Mouse (Mus musculus) embryonic facial prominence, embryonic 15.5 days (tissue): ENCODE data around the gene Hnrnpab. TPM values are rescaled to one million over a fixed set of nuclear protein-coding genes. Genes with fewer than 3 reads are reported as not detected.

Source experiments
- ATAC-seq: fragments of 200-750 bp; cut with Nextera tagmentation; 2 replicates; pipeline ENCODE4 v1.8.0; 2017; ENCODE audit warnings: low read depth, moderate TSS enrichment; ENCODE audit not compliant: insufficient number of reproducible peaks, low FRiP score, low TSS enrichment
- H3K27ac ChIP-seq: fragments of 300-500 bp; sonication (generic); replicated peaks from 2 replicates; pipeline ENCODE4 v1.5.1; 2015; ENCODE audit warnings: mild to moderate bottlenecking, inconsistent platforms
- H3K27me3 ChIP-seq: fragments of 300-500 bp; sonication (generic); 2 replicates; pipeline ENCODE4 v1.6.1; 2015; ENCODE audit warnings: inconsistent platforms
- H3K36me3 ChIP-seq: fragments of 300-500 bp; sonication (generic); 2 replicates; pipeline ENCODE4 v1.6.1; 2015; ENCODE audit warnings: mild to moderate bottlenecking, inconsistent platforms
- H3K4me1 ChIP-seq: fragments of 300-500 bp; sonication (generic); 2 replicates; pipeline ENCODE4 v1.6.1; 2015; ENCODE audit warnings: inconsistent platforms
- H3K4me2 ChIP-seq: fragments of 300-500 bp; sonication (generic); replicated peaks from 2 replicates; pipeline ENCODE4 v1.6.1; 2015; ENCODE audit warnings: mild to moderate bottlenecking, inconsistent platforms
- H3K4me3 ChIP-seq: fragments of 300-500 bp; sonication (generic); replicated peaks from 2 replicates; pipeline ENCODE4 v1.5.1; 2015; ENCODE audit warnings: mild to moderate bottlenecking, inconsistent platforms
- H3K9ac ChIP-seq: fragments of 300-500 bp; sonication (generic); 2 replicates; pipeline ENCODE4 v1.6.1; 2015; ENCODE audit warnings: inconsistent platforms
- H3K9me3 ChIP-seq: fragments of 300-500 bp; sonication (generic); replicated peaks from 2 replicates; pipeline ENCODE4 v1.6.1; 2016; ENCODE audit warnings: inconsistent platforms
- WGBS: fragments of 180-500 bp; shearing (Covaris S2); methylation state at CpG from one replicate; pipeline ENCODE4 v1.1.7; 2015; 5-methylcytosine and 5-hydroxymethylcytosine counted together
- polyA plus RNA-seq: library from polyadenylated mRNA; unstranded; fragments of >200 nt; fragmentation: Nextera tagmentation; extraction: Ambion mirVana; gene quantifications from 2 replicates; pipeline ENCODE4 v1.2.1, GENCODE M21; 2015

Gene Hnrnpab
- polyA plus RNA-seq, 1 experiment from 2014 or later = 381 TPM

GRCm38 (mm10) chr11:51565062-51565461, 41.6 kb downstream of the Hnrnpab start:
- H3K36me3 ChIP-seq = no peaks in the 10 kb centered on the region
- no peak overlapping the region for H3K9ac ChIP-seq
- no peaks in the 10 kb centered on the region for H3K27me3 ChIP-seq
- H3K4me3 ChIP-seq = no peak overlapping the region
- H3K9me3 ChIP-seq = no peaks in the 10 kb centered on the region
- 40% methylated on average over 3 of the region's 3 CpGs for WGBS
- H3K4me1 ChIP-seq = no peaks in the 10 kb centered on the region
- ATAC-seq = no peak
- H3K27ac ChIP-seq = no peak overlapping the region
- no peak overlapping the region for H3K4me2 ChIP-seq

- Histone ChIP-seq H3K9me3 (no peaks in the 10 kb centered on the region), H3K4me3 (no peak overlapping the region), H3K4me2 (no peak overlapping the region), H3K27me3 (no peaks in the 10 kb centered on the region), H3K4me1 (no peaks in the 10 kb centered on the region), H3K36me3 (no peaks in the 10 kb centered on the region), H3K27ac (no peak overlapping the region), H3K9ac (no peak overlapping the region)
- ATAC-seq = no peak
- WGBS = 93% methylated on average over 1 of the region's 1 CpGs
Measured at GRCm38 (mm10) chr11:51563276-51563675, 43.4 kb downstream of the Hnrnpab start.

- no peaks in the 10 kb centered on the region for H3K9me3 ChIP-seq
- no peak overlapping the region for H3K27ac ChIP-seq
- H3K27me3 ChIP-seq = no peaks in the 10 kb centered on the region
- H3K4me1 ChIP-seq = peaks cover 12% of the 10 kb centered on the region
- H3K36me3 ChIP-seq = no peaks in the 10 kb centered on the region
- H3K4me2 ChIP-seq = no peak overlapping the region
- 48% methylated on average over 2 of the region's 2 CpGs for WGBS
- H3K9ac ChIP-seq = no peak overlapping the region
- no peak for ATAC-seq
- no peak overlapping the region for H3K4me3 ChIP-seq
Measured at GRCm38 (mm10) chr11:51555066-51555465, 51.6 kb downstream of the Hnrnpab start.

- Histone ChIP-seq H3K4me3 (peak overlapping the region; percentile 13; the same call in 1 of the 2 replicates), H3K27me3 (no peaks in the 10 kb centered on the region), H3K36me3 (no peaks in the 10 kb centered on the region), H3K4me1 (peaks cover 12% of the 10 kb centered on the region), H3K27ac (no peak overlapping the region), H3K9ac (no peak overlapping the region), H3K9me3 (no peaks in the 10 kb centered on the region), H3K4me2 (no peak overlapping the region)
- 62% methylated on average over 10 of the region's 10 CpGs for WGBS
- ATAC-seq = no peak
Measured at GRCm38 (mm10) chr11:51554590-51554989, 52.1 kb downstream of the Hnrnpab start.

- Histone ChIP-seq H3K9me3 (no peaks in the 10 kb centered on the region), H3K9ac (no peak overlapping the region), H3K27ac (no peak overlapping the region), H3K36me3 (no peaks in the 10 kb centered on the region), H3K4me3 (no peak overlapping the region), H3K27me3 (no peaks in the 10 kb centered on the region), H3K4me1 (peaks cover 12% of the 10 kb centered on the region), H3K4me2 (no peak overlapping the region)
- no peak for ATAC-seq
- 70% methylated on average over 3 of the region's 3 CpGs for WGBS
Measured at GRCm38 (mm10) chr11:51552091-51552490, 54.6 kb downstream of the Hnrnpab start.

GRCm38 (mm10) chr11:51551253-51551652, 55.4 kb downstream of the Hnrnpab start:
- WGBS = 45% methylated on average over 5 of the region's 5 CpGs
- Histone ChIP-seq H3K4me1 (peaks cover 13% of the 10 kb centered on the region), H3K27me3 (no peaks in the 10 kb centered on the region), H3K4me2 (no peak overlapping the region), H3K27ac (no peak overlapping the region), H3K4me3 (no peak overlapping the region), H3K9ac (no peak overlapping the region), H3K9me3 (no peaks in the 10 kb centered on the region), H3K36me3 (no peaks in the 10 kb centered on the region)
- ATAC-seq = no peak

Other genes with a start within 250 kb of the Hnrnpab start
- gene Phykpl, start 22.1 kb downstream of the Hnrnpab start, polyA plus RNA-seq = 18.2 and 20.7 TPM in 2 replicates
- gene Nhp2, start 12.9 kb upstream of the Hnrnpab start, polyA plus RNA-seq = 138 and 147 TPM in 2 replicates
- 53.1 and 55.1 TPM in 2 replicates for gene Rmnd5b, start 29.0 kb upstream of the Hnrnpab start, polyA plus RNA-seq
- 41.0 and 45.4 TPM in 2 replicates for gene N4bp3, start 44.0 kb upstream of the Hnrnpab start, polyA plus RNA-seq
- gene D930048N14Rik, start 44.1 kb upstream of the Hnrnpab start, polyA plus RNA-seq = 4.5 and 5.2 TPM in 2 replicates
- gene 0610009B22Rik, start 82.0 kb upstream of the Hnrnpab start, polyA plus RNA-seq = 84.8 and 92.6 TPM in 2 replicates
- 15.2 and 17.4 TPM in 2 replicates for gene Sec24a, start 156.8 kb upstream of the Hnrnpab start, polyA plus RNA-seq
- 111 and 116 TPM in 2 replicates for gene Sar1b, start 156.8 kb upstream of the Hnrnpab start, polyA plus RNA-seq